Mouse (Mus musculus): ENCODE data around the gene Ptprm.

GRCm38 (mm10) chr17:67102051-67102450 is 252.2 kb downstream of the Ptprm start:
- no peak for TF ChIP-seq POLR2A (IDR thresholded peaks at IDR 0.05; ENCODE audit: control insufficient read depth in 1 of 2, insufficient read depth in 1 of 2, low read depth in 1 of 2, low read length in 2 of 2, poor library complexity in 1 of 2)
- TF ChIP-seq CTCF (IDR thresholded peaks at IDR 0.05 in 2 of 3, conservative IDR thresholded peaks at IDR 0.05 in 1 of 3; ENCODE audit: control insufficient read depth in 1 of 3, insufficient read depth in 1 of 3, low read depth in 2 of 3, low read length in 3 of 3, poor library complexity in 1 of 3, severe bottlenecking in 1 of 3): no peak
- TF ChIP-seq MAZ (IDR thresholded peaks at IDR 0.05; ENCODE audit: low read depth, low read length): no peak
- TF ChIP-seq GATA1 (IDR thresholded peaks at IDR 0.05; ENCODE audit: low read depth, low read length): no peak
- TF ChIP-seq ZKSCAN1 (IDR thresholded peaks at IDR 0.05; ENCODE audit: low read depth, low read length): no peak
- TF ChIP-seq HCFC1 (IDR thresholded peaks at IDR 0.05; ENCODE audit: low read depth, low read length): no peak
- TF ChIP-seq ETS1 (IDR thresholded peaks at IDR 0.05; ENCODE audit: low read depth, low read length): no peak
- TF ChIP-seq MAX (IDR thresholded peaks at IDR 0.05; ENCODE audit: low read length): no peak
- no peak for TF ChIP-seq USF2 (IDR thresholded peaks at IDR 0.05; ENCODE audit: borderline replicate concordance in 1 of 2, insufficient read depth in 1 of 2, low read depth in 1 of 2, low read length in 2 of 2)
- no peak for TF ChIP-seq CHD1 (IDR thresholded peaks at IDR 0.05; ENCODE audit: low read depth, low read length)
- TF ChIP-seq CHD2 (IDR thresholded peaks at IDR 0.05; ENCODE audit: low read length): no peak
- TF ChIP-seq POLR2AphosphoS2 (IDR thresholded peaks at IDR 0.05; ENCODE audit: low read length): no peak
- TF ChIP-seq KAT2A (conservative IDR thresholded peaks at IDR 0.05; ENCODE audit: low read depth, low read length): no peak
